Mouse (Mus musculus): ENCODE results near the gene Brix1. TPM values are rescaled to one million over a fixed set of nuclear protein-coding genes. Genes with fewer than 3 reads are reported as not detected.

Gene Brix1
- total RNA-seq, 1 experiment: 54.7 TPM

DNA sequence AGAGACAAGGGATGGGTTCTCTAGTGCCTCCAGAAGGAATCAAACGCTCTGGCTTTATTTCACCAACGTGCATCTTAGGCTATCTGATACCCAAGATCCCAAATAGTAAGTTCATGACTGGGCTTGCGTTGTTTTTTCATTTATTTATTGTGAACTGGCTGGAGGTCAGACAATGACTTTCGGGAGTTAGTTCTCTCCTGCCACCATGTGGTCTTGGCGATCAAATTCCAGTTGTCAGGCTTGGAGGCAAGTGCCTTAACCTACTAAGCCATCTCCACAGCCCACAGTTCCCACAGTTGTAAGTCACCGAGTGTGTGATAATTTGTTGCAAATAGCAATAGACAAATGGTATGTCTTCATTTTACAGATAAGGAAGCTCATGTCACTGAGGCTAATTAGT lies 45.8 kb downstream of the Brix1 start:
- TF ChIP-seq MAFK (IDR thresholded peaks at IDR 0.05; ENCODE audit: insufficient read depth, low read depth, low read length): no peak
- no peak for TF ChIP-seq HCFC1 (IDR thresholded peaks at IDR 0.05; ENCODE audit: borderline replicate concordance, insufficient read depth, low read length)
- no peak for TF ChIP-seq ZNF384 (IDR thresholded peaks at IDR 0.05; ENCODE audit: low read depth, low read length)
- TF ChIP-seq CHD2 (IDR thresholded peaks at IDR 0.05; ENCODE audit: low read depth, low read length): no peak
- no peak for TF ChIP-seq ZC3H11A (IDR thresholded peaks at IDR 0.05; ENCODE audit: borderline replicate concordance, low read depth, low read length)
- no peak overlapping the region for H3K4me3 ChIP-seq (ENCODE audit: insufficient read depth in 1 of 2, low read depth in 1 of 2, low read length in 2 of 2, poor library complexity in 1 of 2, severe bottlenecking in 1 of 2)
- peaks cover 16% of the 10 kb centered on the region for H3K36me3 ChIP-seq (ENCODE audit: control insufficient read depth, insufficient read depth, low read length, poor library complexity, severe bottlenecking)
- DNase-seq (ENCODE audit: low read depth, low spot score): no peak
- in situ Hi-C loops (cut with MboI; ENCODE audit: low sequenced_read_pairs in 2 of 2, unreplicated experiment in 2 of 2): no loop called here
- no peaks in the 10 kb centered on the region for H3K9me3 ChIP-seq (ENCODE audit: control insufficient read depth, insufficient read depth, low read depth, low read length)
- H3K4me1 ChIP-seq (ENCODE audit: control insufficient read depth in 2 of 2, insufficient read depth in 2 of 2, low read length in 2 of 2, poor library complexity in 1 of 2): no peaks in the 10 kb centered on the region; a peak in 1 of 4 replicates
- H3K27ac ChIP-seq (ENCODE audit: insufficient read depth, low read depth, low read length, poor library complexity, severe bottlenecking): no peak overlapping the region
- H3K9ac ChIP-seq (ENCODE audit: insufficient read depth, low read depth, low read length, poor library complexity, severe bottlenecking): no peak overlapping the region

DNA sequence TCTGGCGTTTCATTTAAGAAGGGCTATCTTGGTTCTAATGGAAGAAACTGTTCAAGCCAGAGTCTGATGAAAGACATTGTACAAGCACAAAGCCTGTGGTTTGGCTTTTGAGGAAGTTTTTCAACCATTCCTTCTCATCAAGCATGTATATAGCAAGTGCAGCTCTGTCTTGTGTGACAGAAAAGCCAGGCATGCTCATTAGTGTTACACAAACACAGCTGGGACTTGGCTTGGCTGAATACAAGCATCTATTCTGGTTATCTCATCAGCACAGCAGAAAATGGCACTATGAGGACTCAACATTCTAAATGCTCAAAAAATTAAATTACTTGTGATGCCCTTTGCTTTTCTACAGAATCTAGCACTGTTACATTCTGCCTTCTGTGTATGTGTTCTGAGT lies 48.9 kb downstream of the Brix1 start:
- TF ChIP-seq CHD2 (IDR thresholded peaks at IDR 0.05; ENCODE audit: low read depth, low read length) (no peak), HCFC1 (IDR thresholded peaks at IDR 0.05; ENCODE audit: borderline replicate concordance, insufficient read depth, low read length) (no peak), MAFK (IDR thresholded peaks at IDR 0.05; ENCODE audit: insufficient read depth, low read depth, low read length) (no peak), ZNF384 (IDR thresholded peaks at IDR 0.05; ENCODE audit: low read depth, low read length) (no peak), ZC3H11A (IDR thresholded peaks at IDR 0.05; ENCODE audit: borderline replicate concordance, low read depth, low read length) (no peak)
- no peaks in the 10 kb centered on the region; a peak in 1 of 4 replicates for H3K4me1 ChIP-seq (ENCODE audit: control insufficient read depth in 2 of 2, insufficient read depth in 2 of 2, low read length in 2 of 2, poor library complexity in 1 of 2)
- H3K36me3 ChIP-seq (ENCODE audit: control insufficient read depth, insufficient read depth, low read length, poor library complexity, severe bottlenecking): peaks cover 4% of the 10 kb centered on the region
- no peak overlapping the region for H3K9ac ChIP-seq (ENCODE audit: insufficient read depth, low read depth, low read length, poor library complexity, severe bottlenecking)
- H3K9me3 ChIP-seq (ENCODE audit: control insufficient read depth, insufficient read depth, low read depth, low read length): no peaks in the 10 kb centered on the region
- H3K27ac ChIP-seq (ENCODE audit: insufficient read depth, low read depth, low read length, poor library complexity, severe bottlenecking): no peak overlapping the region
- in situ Hi-C loops (cut with MboI; ENCODE audit: low sequenced_read_pairs in 2 of 2, unreplicated experiment in 2 of 2): no loop called here
- no peak for DNase-seq (ENCODE audit: low read depth, low spot score)
- no peak overlapping the region for H3K4me3 ChIP-seq (ENCODE audit: insufficient read depth in 1 of 2, low read depth in 1 of 2, low read length in 2 of 2, poor library complexity in 1 of 2, severe bottlenecking in 1 of 2)

DNA sequence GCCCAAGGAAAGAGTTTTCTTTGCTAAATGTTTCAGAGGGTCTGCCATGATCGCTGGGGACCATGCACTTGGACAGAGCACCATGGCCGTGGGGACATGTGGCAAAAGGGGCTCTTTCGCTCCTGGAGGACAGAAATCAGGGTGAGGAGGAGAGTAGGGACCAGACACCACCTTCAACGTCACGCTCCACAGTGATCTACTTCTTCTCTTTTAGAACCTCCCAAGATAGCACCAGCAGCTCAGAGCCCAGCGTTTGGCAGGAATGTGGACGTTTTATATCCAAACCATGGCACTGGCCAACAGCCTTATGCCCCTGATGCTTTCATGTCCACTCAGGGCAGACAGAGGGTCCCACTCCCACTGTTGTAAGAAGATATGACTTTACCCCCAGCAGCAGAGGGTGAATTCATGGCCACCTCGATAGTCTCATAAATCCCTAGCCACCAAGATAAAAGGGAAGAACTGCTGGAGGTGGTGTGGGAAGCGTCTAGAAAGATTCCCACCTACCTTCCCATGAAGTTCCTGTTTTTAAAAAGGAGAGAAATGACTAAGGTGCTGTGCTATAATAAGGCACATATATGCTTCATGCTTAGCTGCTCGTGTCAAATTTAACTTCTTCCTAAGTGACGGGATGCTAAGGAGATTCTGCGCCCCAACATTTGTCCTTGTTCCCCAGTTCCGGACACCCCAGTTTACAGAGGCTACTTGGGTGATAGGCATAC lies 59.0 kb downstream of the Brix1 start:
- no peak overlapping the region for H3K4me3 ChIP-seq (ENCODE audit: insufficient read depth in 1 of 2, low read depth in 1 of 2, low read length in 2 of 2, poor library complexity in 1 of 2, severe bottlenecking in 1 of 2)
- no peak overlapping the region for H3K9ac ChIP-seq (ENCODE audit: insufficient read depth, low read depth, low read length, poor library complexity, severe bottlenecking)
- H3K36me3 ChIP-seq (ENCODE audit: control insufficient read depth, insufficient read depth, low read length, poor library complexity, severe bottlenecking): no peaks in the 10 kb centered on the region
- H3K4me1 ChIP-seq (ENCODE audit: control insufficient read depth in 2 of 2, insufficient read depth in 2 of 2, low read length in 2 of 2, poor library complexity in 1 of 2): no peaks in the 10 kb centered on the region
- no peak for DNase-seq (ENCODE audit: low read depth, low spot score)
- H3K9me3 ChIP-seq (ENCODE audit: control insufficient read depth, insufficient read depth, low read depth, low read length): no peaks in the 10 kb centered on the region
- H3K27ac ChIP-seq (ENCODE audit: insufficient read depth, low read depth, low read length, poor library complexity, severe bottlenecking): no peak overlapping the region
- in situ Hi-C loops (cut with MboI; ENCODE audit: low sequenced_read_pairs in 2 of 2, unreplicated experiment in 2 of 2): no loop called here
- TF ChIP-seq ZC3H11A (IDR thresholded peaks at IDR 0.05; ENCODE audit: borderline replicate concordance, low read depth, low read length) (no peak), ZNF384 (IDR thresholded peaks at IDR 0.05; ENCODE audit: low read depth, low read length) (no peak), CHD2 (IDR thresholded peaks at IDR 0.05; ENCODE audit: low read depth, low read length) (no peak), HCFC1 (IDR thresholded peaks at IDR 0.05; ENCODE audit: borderline replicate concordance, insufficient read depth, low read length) (no peak), MAFK (IDR thresholded peaks at IDR 0.05; ENCODE audit: insufficient read depth, low read depth, low read length) (no peak)

DNA sequence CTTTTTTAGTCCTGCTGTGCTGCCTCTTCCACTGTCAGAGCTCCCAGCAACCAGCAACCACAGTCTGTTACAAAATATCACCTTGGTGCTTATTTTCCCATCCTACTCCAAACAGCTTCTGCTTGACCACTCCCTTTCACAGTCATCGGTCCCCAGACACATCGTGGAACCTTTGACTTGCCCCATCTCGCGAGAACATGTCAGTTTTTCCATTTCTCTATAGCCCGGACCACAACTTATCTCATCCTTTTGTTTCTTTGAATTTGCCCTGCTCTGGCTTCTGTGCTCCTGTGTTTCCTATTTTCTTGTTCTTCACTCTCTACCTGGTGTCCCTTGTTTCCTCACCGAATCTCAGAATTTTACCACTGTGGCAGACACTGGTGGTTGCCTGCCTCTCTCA lies 59.6 kb downstream of the Brix1 start:
- Histone ChIP-seq H3K9ac (ENCODE audit: insufficient read depth, low read depth, low read length, poor library complexity, severe bottlenecking) (no peak overlapping the region), H3K4me1 (ENCODE audit: control insufficient read depth in 2 of 2, insufficient read depth in 2 of 2, low read length in 2 of 2, poor library complexity in 1 of 2) (no peaks in the 10 kb centered on the region), H3K36me3 (ENCODE audit: control insufficient read depth, insufficient read depth, low read length, poor library complexity, severe bottlenecking) (no peaks in the 10 kb centered on the region), H3K4me3 (ENCODE audit: insufficient read depth in 1 of 2, low read depth in 1 of 2, low read length in 2 of 2, poor library complexity in 1 of 2, severe bottlenecking in 1 of 2) (no peak overlapping the region), H3K9me3 (ENCODE audit: control insufficient read depth, insufficient read depth, low read depth, low read length) (no peaks in the 10 kb centered on the region), H3K27ac (ENCODE audit: insufficient read depth, low read depth, low read length, poor library complexity, severe bottlenecking) (no peak overlapping the region)
- DNase-seq (ENCODE audit: low read depth, low spot score): no peak
- in situ Hi-C loops (cut with MboI; ENCODE audit: low sequenced_read_pairs in 2 of 2, unreplicated experiment in 2 of 2): no loop called here
- no peak for TF ChIP-seq ZNF384 (IDR thresholded peaks at IDR 0.05; ENCODE audit: low read depth, low read length)
- TF ChIP-seq MAFK (IDR thresholded peaks at IDR 0.05; ENCODE audit: insufficient read depth, low read depth, low read length): no peak
- peak; percentile 67; the same call in 1 of the 2 replicates for TF ChIP-seq CHD2 (IDR thresholded peaks at IDR 0.05; ENCODE audit: low read depth, low read length)

Other genes with a start within 250 kb of the Brix1 start
- gene Gm21973, start 160.6 kb downstream of the Brix1 start, total RNA-seq (2012; rRNA removed): not detected in 2 replicates
- gene Agxt2, start 127.4 kb downstream of the Brix1 start, total RNA-seq (2012; rRNA removed): not detected in 2 replicates
- 46.8 and 48.2 TPM in 2 replicates for gene Dnajc21, start 15.4 kb downstream of the Brix1 start, total RNA-seq (2012; rRNA removed)
- 29.0 and 36.6 TPM in 2 replicates for gene Rad1, start 71 bp upstream of the Brix1 start, total RNA-seq (2012; rRNA removed)
- gene Ttc23l, start 72.7 kb upstream of the Brix1 start, total RNA-seq (2012; rRNA removed): not detected in 2 replicates
- 34.2 and 35.0 TPM in 2 replicates for gene Rai14, start 228.7 kb upstream of the Brix1 start, total RNA-seq (2012; rRNA removed)